Mouse (Mus musculus): ENCODE results near the gene Actl6b.

Gene Actl6b

DNA sequence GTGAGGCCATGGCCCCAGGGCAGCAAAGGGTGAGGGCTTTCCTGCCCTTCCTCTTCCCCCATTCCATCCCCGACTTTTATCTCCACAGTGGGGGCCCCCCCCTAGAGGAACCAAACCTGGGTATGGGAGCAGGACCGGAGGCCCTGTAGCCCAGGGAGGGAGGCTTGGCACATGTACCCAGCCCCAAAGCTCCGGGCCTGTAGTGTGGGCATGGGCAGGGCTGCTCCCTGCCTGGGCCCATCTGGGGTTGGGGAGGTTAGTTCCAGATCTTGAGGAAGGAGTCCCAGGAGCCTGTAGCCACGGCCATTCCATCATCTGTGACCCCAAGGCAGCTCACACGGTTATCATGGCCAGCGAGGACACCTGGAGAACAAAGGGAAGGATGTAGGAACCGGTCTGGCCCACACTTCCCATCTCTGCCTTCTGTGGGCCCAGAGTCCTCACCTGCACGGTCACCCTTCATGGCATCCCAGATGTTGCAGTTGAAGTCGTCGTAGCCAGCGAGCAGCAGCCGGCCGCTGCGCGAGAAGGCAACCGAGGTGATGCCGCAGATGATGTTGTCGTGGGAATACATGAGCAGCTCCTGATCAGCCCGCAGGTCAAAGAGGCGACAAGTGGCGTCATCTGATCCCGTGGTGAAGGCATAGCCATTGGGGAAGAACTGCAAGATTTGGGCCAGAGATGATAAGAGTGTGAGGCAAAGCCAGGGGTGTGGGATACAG lies 24.9 kb upstream of the Actl6b start:
- DNase-seq (ENCODE audit: low read depth, low spot score) = no peak

DNA sequence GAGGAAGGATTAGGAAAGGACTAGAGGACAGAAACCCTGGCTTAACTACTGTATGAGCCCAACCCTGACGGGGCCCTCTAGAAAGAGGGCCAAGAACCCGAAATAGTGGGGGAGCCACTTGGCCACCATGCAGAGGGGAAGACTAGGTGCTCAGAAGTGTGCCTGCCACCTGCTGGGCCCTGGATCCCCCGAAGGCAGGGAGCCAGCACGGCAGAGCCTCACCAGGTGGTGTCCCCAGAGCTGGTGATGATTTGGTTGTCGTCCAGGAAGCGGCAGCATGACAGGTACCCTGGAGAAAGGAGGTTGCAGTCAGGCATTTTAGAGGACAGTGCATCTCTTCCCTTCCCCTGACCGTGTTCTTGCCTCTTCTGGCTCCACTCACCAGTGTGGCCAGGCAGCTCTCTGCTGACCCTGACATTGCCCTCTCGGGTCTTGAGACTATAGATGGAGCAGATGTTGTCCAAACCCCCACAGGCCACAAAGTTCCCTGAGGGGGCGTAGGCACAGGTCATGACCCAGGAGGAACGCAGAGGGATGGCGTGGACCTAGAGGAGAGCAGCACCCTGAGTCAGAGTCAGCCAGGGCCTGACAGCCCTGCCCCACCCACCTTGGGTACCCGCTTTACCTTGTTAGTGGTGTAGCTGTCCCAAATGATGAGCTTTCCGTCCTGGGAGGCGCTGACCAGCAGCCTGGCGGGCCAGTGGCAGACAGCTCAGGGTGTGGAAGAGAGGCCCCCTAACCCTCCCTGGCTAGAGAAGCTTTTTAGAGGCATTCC lies 23.9 kb upstream of the Actl6b start:
- DNase-seq (ENCODE audit: low read depth, low spot score) = no peak

DNA sequence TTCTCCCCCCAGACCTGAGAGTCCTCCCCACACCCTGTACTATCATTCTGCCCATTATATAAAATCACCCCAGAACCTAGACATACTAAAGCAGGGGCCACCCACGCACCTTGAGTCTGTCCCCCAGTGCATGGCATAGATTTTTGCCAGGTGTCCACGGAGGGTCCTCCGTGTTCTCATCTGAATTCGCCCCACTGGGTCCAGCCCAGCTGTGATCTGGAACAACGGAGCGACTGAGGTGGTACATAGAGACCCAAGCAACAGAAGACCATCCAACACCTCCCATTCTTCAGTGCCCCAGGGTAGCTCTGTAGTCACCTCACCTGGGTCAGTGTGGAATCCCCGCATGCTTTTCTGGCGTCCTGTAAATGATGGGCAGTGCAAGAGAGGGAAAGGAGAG lies 23.2 kb upstream of the Actl6b start:
- DNase-seq (ENCODE audit: low read depth, low spot score) = no peak

DNA sequence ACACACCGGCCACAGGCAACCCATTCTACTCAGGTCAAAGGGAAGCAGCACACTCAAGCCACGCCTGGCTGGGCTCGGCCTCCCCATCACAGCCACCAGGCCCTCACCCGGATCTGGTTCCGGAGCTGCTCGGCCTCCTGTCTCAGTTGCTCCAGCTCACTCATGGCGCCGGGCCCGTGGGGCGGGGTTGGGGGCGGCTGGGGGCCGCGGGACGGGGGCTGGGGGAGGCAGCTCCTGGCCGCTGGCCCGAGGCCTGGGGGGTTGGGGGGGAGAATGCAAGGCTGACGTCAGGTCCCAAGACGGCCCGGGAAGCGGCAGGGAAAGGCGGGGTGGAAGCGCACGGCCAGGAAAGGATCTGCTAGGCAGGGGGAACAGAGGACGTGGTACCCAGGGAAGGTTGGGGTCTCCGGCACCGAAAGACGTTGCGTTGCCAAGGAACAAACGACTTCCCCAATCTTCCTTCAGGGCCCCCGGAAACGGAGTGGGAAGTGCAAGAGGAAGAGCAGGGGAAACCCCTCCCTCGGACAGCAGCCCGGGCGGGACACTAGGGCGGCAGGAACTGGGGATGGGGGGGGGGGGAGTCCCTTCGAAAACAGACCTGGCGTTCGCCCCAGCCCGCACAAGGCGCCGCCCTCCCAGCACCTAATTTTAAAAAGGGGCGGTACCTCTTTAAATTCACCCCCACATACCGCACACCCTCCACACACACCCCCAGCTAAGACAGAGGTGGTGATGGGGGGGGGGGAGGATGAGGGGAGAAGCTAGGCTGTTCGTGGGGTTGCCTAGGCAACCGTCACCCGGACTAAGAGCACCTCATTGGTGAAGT lies 22.5 kb upstream of the Actl6b start:
- DNase-seq (ENCODE audit: low read depth, low spot score) = peak; percentile 67

DNA sequence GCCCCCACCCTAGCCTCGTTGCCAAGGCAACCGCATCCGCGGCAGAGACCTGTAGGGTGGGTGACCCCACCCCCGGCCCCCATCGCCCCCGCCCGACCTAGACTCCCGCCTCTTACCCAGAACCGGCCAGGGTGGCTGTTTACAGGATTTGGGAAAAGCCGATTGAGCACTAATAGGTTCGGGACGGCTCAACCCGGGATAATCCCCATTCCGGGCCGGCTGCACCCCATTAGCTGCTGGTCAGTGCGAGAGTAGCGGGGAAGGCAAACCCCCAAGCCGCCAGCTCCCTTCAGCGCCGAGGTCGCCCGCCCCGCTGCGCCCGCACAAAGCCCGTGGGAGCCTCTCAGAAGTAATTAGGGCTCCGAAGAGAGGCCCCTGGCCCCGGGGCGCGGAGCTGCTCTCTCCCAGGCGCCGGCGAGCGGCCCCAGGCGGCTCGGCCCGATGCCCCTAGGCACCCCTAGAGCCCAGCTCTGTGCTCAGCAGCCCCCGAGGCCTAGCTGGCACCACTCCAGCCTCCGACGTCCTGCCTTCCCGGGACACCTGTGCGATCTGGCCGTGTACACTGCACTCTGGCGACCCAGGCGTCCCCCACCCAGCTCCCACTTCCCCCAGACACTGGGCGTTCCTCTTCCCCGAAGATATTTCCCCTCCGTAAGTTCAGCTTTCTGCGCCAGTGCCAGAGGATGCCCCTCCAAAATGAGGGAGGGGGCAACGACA lies 21.7 kb upstream of the Actl6b start:
- DNase-seq (ENCODE audit: low read depth, low spot score) = no peak

DNA sequence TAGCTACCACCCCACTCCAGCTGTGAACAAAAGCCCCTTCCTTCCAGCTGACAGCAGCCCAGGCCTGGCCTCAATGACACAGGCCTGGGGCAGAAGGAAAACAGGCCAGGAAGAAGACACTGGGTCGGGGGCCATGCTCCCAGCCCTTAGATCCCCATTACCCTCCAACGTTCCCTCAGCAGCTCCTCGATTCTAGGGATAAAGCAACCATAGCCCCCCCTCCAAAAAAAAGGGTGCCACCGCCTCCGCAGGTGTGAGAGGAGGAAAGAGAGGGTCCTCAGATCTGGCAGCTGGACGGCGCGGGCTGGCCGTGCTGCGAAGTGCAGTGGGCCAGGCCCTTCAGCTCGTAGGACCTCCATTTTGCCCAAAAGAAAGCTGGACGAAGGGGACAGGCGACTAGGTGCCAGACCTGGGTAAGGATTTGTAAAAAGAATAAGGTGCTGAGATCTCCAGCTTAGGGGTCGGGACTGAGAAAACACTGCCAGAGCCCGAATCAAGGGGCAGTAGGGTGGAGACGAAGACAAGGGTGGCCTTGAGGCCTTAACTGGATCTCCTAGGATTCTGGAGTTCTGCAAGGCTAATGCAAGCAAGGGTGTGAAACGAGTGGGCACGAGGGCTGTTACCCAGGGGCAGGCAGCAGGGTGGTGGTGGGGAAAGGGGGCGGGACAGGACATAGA lies 21.0 kb upstream of the Actl6b start:
- DNase-seq (ENCODE audit: low read depth, low spot score) = no peak

DNA sequence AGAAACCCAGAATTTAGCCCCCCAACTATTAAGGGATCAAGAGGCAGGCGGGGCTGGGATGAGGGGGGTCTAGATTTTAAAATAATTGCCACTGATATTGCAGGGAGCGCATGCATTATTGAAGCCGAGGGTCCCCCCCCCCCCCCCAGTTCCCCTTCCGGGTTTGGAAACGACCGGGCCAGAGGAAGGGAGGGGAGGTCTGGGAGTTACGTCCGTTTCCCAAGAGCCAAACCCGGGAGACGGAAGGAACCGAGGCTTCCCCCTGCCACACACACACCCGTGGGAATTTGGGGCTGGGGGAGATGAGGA lies 20.6 kb upstream of the Actl6b start:
- no peak for DNase-seq (ENCODE audit: low read depth, low spot score)

DNA sequence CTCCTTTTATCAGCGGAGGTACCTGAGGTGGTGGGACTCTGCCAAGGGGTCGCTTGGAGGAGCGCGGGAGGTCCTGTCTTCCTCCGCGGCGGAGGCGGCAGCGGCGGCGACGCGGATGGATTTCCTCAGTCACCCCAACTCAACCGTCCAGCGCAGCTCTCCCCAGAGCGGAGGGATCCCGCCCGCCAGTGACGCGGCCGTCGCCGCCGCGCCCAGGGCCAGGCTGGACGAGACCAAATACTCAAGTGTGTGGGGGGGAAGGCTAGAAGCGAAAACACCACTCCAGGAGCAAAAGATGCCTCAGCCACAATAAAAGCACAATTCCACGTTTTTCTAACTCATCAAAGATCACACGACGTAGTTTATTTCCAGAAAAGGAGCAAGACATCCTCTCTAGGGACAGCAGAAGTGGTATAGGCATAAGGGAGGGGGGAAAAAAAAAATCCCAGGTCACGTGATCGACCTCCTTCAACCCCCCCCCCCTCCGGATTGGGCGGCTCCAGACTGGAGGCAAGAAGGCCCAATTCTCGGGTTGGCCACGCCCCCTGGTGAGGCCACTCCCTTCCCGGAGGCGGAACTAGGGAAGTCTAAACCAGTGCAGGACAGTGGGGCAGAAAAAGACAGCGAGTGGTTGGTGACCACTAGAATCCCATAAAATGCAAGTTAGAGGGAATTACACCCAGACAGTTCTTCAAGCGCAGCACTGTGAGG lies 20.0 kb upstream of the Actl6b start, which contains the start of the genes Epo and Gnb2:
Gene Epo (minus strand): TSS at position 126 of the 711 bp plus-strand sequence.
Gene Gnb2 (minus strand): TSS at position 394 of the 711 bp plus-strand sequence.
- peak; percentile 98 for DNase-seq (ENCODE audit: low read depth, low spot score)

DNA sequence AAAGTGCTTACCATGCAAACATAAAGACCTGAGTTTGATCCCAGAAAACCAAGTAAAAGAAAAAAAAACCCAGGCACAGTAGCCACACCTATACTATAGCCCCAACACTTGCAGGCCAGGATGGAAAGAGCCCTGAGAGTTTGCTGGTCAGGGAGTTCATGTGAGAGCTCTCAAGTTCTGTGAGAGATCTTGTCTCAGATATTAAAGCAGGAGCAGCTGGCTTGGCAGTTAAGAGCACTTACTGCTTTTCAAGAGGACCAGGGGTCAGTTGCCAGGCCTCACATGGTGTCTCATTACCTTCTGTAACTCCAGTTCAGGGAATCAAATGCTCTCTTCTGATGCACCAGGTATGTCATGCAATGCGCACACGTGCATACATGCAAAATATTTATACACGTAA lies 18.6 kb upstream of the Actl6b start:
- no peak for DNase-seq (ENCODE audit: low read depth, low spot score)

DNA sequence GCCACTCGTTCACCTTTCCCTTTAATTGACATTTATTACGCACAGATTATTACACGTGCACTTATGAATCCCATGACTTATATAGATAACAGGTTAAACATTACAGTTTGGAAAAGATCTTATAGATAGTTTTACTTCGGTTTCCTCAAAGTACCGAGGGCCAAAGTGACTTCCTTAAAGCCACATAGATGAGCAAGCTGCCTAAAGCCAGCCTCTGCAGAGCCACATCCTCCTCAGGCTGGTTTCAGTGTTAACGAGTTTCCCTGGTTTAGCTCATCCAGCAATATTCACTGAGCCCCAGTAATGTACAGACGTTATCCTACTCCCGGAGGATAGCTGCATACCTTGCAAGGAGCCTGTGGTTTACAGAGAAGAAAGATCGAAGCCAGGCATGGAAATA lies 18.0 kb upstream of the Actl6b start:
- no peak for DNase-seq (ENCODE audit: low read depth, low spot score)

DNA sequence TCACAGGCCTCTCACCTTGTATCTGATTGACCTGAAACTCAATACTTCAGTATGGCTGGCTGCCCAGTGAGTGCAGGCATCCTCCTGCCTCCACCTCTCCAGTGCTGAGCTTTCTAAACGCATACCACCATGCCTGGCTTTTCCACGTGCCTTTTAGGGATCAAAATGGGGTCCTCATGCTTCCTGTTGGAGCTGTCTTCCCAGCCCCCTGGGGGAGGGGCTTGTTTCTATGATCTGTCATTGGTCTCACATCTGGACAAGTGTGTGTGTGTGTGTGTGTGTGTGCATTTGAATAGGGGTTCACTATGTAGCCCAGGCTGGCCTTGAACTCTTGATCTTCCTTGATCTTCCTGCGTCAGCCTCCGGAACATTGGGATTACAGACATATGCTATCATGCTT lies 15.9 kb upstream of the Actl6b start:
- no peak for DNase-seq (ENCODE audit: low read depth, low spot score)

DNA sequence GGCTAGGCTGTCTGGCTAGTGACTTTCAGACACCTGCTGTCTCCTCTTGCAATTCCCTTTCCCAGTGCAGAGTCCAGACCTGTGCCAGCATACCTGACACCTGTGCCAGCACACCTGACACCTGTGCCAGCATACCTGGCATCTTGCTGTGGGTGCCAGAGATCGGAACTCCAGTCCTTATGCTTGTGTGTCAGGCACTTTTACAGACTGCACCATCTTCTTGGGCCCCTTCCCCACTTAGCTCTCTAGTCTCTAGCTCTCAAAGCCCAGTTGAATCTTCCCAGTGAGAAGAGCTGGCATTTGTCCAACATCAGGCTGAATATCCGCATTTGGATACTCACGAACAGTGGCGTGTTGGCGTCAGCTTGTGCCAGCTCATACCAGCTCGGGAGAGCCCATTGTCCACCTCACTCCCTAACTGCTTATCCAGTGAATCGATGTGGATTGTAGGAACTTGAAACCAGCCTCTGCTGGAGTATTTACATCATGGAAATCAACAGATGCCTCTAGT lies 14.0 kb upstream of the Actl6b start:
- DNase-seq (ENCODE audit: low read depth, low spot score) = no peak

DNA sequence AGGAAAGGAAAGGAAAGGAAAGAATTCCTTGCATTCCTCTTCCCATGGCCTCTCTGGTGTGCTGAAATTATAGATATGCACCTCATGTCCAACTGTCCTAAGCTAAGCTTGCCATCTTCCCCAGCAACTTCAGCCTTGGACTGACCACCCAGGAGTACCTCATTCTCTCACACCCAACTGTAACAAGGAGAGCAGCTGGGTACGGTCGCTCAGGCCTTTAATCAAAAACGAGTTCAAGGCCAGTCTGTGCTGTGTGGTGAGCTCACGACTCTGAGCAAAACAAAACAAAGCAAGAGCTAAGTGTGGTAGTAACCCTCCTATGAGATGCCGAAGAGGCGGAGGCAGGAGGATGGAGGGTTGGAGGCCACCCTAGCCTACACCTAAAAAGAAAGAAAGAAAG lies 12.3 kb upstream of the Actl6b start:
- no peak for DNase-seq (ENCODE audit: low read depth, low spot score)

DNA sequence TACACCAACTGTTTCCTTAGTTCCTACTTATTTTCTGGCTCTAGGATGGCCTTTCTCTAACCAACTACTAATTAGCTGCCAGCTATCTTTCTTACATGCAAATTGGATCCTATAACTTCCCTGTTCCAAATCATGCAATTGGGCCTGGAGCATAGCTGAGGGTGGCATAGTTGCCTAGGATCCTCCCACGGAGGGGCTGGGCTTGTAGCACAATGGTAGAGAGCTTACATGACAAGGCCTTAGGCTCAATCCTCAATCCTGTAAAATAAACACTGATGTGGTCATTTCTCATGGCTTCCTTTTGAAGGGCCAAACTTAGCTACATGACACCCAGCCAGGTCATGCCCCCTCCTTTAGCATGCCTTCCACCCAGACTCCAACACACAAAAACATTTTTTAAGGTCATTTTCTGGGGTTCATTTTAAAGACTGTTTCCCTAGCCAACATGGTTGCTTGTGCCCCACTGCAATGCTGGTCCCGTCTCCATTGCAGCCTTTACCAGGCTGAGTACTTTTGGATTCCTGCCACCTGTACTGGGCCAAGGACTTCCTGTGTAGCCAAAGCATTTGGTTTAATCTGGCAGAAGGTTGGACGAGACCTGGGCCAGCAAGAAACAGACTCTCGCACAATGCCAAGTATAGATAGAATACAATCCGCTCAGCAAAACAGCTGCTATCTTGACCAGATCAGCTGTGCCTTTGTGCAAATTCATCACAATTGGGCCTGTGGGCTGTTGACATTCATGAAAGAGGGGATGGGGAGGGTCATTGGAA lies 11.4 kb upstream of the Actl6b start:
- no peak for DNase-seq (ENCODE audit: low read depth, low spot score)

DNA sequence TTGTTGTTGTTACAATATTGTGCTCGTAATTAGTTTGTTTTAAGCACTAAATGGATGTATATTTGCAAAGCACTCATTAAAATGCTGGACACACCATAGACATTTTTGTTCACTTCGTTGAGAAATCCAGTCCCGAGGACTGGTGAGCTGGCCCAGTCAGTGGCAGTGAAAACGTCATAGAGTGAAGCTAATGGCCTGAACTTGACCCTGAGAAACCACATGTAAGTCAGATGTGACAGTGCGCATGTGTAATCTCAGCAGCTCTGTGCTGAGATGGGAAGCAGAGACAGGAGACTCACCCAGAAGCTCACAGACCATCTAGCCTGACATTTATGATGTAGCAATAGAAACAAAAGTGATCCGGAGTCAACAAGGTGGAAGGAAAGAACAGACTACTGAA lies 8.4 kb upstream of the Actl6b start:
- no peak for DNase-seq (ENCODE audit: low read depth, low spot score)

DNA sequence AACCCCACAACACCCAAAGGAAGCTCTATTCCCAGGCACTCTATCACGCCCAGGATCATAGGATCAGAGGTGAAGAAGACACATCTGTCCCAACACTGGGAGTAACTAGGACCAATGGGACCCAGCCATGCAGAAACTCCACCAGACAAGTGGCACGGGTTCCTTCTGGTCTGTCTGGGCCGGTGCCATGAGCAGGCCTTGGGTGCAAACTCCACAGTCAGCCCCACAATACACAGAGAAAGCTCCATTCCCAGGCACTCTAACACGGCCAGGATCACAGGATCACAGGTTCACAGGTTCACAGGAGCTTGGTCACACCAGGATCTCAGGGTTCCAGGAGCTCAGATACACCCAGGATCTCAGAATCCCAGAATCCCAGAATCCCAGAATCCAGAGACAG lies 7.7 kb upstream of the Actl6b start:
- DNase-seq (ENCODE audit: low read depth, low spot score) = no peak

DNA sequence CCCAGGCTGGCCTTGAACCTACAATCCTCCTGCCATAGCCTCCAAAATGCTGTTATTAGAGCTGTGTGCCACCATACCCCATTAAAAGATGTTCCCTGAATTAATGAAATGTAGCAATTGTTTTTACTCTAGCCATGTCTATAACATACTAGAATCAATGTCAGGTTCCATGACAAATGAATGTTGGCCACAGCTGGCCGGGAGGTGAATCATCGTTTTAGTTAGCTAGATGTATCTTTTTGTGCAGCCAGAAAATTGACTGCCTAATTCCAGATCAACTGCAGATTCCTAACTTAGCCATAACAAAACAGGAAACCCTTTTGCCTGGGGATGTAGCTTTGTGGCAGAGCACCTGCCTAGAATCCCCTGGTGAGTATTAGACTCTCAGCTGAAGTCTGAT lies 3.5 kb upstream of the Actl6b start:
- no peak for DNase-seq (ENCODE audit: low read depth, low spot score)

DNA sequence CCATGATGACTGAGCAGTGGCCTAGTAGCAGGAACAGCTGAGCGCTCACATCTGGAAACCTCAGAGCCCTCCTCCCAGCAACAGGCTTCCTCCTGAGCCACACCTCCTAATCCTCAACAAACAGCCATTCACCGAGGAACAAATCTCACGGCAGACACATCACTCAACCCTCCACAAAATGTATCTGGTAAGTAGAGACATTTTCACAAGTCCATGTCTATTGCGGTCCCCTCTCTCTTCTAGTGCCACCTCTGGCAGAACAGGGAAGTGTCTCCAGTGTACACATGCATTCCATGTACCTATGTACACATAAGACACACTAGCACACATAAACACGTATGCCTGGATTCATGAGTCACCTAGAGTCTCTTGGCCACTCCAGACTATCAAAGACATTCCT lies 2.2 kb upstream of the Actl6b start:
- no peak for DNase-seq (ENCODE audit: low read depth, low spot score)

DNA sequence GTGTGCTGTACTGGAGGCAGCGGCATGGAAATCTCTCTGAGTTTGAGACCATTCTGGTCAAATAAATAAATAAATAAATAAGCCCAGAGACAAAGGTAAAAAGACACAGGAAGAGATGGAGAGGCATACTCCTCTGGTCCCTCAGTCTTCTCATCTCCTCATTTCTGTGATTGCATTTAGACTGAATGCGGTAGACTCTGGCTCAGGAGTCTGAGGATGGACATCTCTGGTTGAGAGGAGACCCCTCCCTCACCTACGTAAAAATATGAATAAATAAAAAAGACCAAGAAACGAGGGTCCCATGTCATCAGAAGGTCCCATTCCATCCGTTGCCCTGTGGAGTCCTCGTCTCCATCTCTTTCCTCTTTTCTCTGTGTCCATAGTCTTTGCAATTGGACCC lies 317 bp upstream of the Actl6b start:
- DNase-seq (ENCODE audit: low read depth, low spot score) = no peak

DNA sequence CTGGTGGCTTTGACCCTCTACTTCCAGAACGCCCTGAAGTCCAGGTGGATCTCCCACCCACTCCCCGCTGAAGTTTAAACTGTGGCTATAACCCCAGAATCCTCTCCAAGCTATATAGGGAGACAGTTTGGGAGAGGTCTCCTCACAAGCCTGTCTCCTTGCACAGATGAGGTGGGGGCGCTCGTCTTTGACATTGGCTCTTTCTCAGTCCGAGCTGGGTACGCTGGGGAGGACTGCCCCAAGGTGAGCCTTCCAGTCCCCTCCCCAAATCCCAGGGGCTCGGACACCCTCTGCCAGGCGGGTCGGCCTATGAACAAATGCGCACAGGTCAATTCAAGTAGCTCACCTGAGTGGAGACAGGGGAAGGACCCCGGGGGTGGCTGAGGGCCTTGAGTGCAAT lies 581 bp downstream of the Actl6b start:
- DNase-seq (ENCODE audit: low read depth, low spot score) = no peak

Data from embryo, embryonic 11.5 days (tissue).